Mouse (Mus musculus) kidney, postnatal 36 days (tissue): ENCODE results near the gene 1600014C10Rik.
A peak's percentile ranks its signal among the peaks of the same experiment; 100 is the strongest.

ENCODE experiments used
- DNase-seq, 2 experiments: peaks; one replicate each; pipeline ENCODE4 v3.0.0; 2021 to 2022; ENCODE audit warnings: mixed read lengths in 2 of 2

1600014C10Rik gene

GRCm38 (mm10) chr7:38217417-38218171 lies 34.6 kb downstream of the 1600014C10Rik start:
- DNase-seq: peak; percentile 92 to 96

GRCm38 (mm10) chr7:38218631-38219367 lies 35.8 kb downstream of the 1600014C10Rik start:
- no peak for DNase-seq

DNA sequence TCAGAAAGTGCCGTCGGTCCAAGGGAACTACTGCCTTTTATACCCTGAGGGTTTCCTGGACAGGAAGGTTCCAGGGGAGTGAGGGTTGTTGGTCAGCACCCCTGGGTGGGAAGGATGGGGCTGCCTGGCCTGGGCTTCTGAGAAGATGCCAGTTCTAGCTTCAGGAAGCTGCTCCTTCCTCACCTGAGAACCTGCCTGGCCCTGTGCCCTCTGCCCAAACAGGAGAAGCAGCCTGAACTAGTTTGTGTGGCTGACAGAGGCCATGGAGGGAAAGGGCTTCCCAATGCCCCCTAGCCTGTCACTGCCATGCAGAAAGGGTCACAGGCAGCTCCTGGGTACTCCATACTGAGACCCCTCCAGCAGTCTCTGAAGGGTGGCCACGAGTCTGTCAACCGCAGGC lies 36.5 kb downstream of the 1600014C10Rik start:
- DNase-seq: no peak

DNA sequence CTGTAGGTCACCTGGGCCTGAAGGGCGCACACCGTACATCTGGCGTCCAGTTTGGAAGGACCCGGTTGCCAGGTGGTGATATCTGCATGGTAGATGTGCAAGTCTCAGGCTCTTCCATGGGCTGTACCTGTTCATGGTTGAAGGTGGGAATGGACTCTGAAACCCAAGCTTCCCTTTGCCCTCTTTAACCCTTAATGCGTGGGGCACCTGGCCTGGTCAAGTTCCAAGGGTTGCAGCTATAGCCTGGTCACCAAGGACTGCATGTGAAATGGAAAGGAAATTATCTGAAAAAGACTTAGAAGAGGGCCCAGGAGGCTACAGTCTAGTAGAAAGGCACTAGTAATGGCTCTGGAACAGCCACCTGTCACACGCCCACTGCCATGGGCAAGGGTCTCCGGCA lies 37.8 kb downstream of the 1600014C10Rik start:
- peak; percentile 53 to 63 for DNase-seq

DNA sequence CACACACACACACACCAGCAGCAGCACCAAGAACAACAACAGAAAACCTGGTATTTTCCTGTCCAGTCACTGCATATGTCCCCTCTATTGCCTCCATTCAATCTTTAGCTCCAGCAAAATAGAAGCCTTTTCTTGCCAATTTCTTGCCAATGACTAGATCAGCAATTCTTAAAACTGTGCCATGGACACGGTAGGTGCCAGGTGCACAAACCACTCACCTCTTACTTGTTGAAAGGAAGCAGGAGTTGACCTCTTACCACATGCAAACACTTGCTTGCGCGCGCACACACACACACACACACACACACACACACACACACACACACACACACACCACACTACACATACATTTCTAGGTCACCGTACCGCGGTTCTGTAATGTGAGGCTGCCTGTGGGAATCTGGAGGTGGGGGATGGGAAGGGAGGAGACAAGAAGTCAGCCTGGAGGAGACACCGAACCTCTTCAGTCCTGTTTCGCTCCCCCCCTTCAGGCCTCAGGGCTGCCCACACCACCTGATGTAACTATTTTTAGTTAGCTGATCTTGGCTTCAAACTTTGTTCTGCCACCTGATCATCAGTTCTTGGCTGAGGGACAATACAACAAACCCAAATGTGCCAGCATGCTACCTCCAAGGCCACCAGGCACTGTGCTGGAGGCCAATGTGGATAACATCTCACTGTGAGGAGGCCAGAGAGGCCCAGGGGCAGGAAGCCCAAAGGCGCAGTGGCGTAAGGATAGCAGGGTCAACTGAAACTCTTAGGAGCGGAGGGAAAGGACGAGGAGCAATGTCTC lies 41.8 kb downstream of the 1600014C10Rik start:
- peak; percentile 62 to 81 for DNase-seq

GRCm38 (mm10) chr7:38226226-38226625 lies 43.2 kb downstream of the 1600014C10Rik start:
- DNase-seq: no peak

DNA sequence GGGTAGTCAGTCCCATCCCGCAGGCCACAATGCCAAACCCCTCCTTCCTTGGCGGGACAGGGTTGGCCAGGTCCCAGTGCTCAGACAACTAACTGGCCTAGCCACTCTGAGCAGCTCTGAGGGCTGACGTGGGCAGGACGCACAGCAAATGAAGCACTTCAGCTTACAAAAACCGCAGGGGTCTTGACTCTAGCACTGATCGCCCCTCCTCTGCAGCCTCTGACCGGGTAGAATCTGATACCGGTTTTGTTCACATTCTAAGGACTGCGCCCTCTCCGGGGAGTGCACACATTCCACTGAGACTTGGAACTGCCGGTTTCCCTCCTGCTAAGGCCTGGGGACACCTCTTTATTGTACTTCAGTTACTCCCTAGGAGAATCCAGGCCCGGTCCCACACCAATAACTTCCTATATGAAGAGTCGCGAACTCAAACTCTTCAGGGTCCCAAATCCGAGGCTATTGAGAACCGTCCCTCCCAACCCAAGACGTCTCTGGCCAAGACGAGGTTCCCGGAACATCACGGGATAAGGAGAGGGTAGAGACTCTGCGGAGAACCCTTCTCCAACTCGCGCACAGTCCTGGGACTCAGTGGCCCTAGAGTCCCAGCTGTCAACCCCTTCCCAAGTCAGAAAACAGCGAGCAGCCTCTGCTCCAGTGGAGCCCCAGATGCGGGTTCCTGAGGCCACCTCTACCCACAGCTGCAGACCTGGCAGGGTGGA lies 44.3 kb downstream of the 1600014C10Rik start:
- peak; percentile 86 for DNase-seq

DNA sequence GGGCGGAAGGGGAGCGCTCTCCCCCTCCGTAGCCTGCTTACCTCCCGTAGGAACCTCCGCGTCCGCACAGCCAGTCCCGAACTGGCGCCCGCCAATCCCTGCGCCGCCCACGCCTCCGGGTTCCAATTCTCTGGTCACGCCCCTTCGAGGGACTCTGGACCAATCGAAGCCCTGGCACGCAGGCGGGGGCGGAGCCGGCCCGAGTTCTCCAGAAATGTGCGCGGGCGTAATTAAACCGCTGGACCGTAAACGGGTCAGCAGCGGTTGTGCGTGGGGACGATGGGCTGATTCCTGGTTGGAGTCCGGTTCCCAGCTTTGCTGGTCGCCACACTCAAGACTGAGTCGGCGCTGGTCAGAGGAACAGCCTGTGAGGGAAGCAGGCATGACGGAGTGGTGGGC lies 44.9 kb downstream of the 1600014C10Rik start, which contains the start of gene Plekhf1:
TSS of gene Plekhf1 (minus strand) at position 117 of the 399 bp plus-strand sequence.
- peak; percentile 98 for DNase-seq

DNA sequence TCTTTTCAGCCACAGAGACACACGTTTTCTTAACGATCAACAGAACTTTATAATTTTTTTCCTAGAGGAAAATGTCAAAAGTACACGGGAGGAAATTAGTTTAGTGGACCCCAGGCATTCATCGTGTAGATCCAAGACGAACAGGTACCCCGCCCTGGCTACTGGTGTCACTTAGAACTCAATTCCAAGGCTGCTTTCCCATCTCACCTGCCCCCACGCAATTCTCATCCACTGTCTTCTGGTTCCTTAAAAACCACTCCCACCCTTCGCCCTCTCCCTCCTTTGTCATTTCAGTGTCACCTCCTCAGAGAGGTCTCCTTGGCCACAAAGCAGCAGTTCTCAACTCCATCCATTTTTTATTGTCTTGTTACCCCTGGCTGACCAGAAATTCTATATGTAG lies 45.3 kb downstream of the 1600014C10Rik start:
- no peak for DNase-seq

DNA sequence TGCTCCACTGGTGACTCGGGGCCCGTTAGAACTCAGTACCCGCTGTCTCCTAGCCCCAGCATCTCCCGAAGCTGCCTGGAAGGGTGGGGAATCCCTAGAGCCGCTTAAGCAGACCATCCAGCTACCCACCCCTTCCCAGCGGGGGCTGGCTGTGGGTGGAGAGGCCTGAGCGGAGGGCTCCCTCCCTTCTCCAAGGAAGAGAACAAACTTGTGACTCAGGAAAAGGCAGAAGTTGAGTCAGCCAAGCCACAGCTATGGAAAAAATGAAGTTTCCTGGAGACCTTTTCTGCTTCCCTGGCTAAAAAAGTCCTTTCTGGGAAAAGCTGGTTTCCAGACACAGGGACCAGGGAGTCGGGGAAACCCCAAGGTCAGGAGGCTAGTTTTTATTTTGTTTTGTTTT lies 47.3 kb downstream of the 1600014C10Rik start:
- DNase-seq: peak; percentile 40 to 57

DNA sequence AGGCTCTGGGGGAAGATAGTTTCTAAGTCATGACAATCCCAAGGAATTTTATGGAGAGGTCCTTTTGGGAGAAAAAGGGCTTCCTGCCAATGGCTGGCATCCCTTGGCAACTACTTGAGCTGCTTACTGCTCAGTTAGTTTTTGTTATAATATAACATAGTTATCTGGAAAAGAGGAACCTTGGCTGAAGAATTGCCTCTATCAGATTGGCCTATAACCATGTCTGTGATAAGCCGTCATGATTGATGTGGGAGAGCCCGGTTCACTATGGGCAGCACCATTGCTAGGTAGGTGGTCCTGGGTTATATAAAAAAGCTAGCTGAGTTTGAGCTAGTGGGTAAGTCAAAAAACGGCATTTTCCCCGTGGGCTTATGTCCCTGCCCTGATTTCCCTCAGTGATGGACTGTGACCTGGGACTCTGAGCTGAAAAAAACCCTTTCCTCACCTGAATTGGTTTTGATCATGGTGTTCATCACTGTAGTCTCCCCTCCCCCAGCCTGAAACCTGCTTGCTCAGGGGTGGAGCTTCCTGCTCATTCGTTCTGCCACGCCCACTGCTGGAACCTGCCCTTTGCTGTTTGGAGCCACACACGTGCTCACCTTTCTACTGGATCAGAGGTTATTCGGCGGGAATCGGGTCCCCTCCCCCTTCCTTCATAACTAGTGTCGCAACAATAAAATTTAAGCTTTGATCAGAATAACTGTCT lies 53.5 kb downstream of the 1600014C10Rik start:
- peak; percentile 34 to 65 for DNase-seq

GRCm38 (mm10) chr7:38237140-38237539 lies 54.1 kb downstream of the 1600014C10Rik start:
- DNase-seq: no peak

DNA sequence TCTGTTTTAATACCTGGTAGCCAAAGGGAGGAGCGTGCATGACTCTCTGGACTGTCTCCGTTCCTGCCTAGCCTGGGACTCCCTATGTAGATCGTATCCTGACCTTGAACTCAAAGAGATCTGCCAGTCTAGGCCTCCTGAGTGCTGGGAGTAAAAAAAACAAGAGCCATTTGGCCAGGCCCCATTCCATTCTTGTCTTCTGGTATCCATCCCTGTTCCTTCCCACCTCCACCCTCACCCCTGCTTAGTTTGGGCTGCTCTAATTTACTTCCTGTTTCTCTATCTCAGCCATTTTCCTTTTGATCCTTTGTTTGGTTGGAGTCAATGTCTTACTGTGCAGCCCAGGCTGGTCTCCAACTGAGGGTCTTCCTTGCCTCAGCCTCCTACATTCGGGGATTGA lies 59.4 kb downstream of the 1600014C10Rik start:
- no peak for DNase-seq
